Mouse (Mus musculus) lung, embryonic 14.5 days (tissue): Measurements from ENCODE around the gene Kcnv2. TPM values are rescaled to one million over a fixed set of nuclear protein-coding genes. Genes with fewer than 3 reads are reported as not detected.

Experiments
- ATAC-seq: fragments of 200-750 bp; cut with Nextera tagmentation; 2 replicates; pipeline ENCODE4 v1.8.0; 2017; ENCODE audit warnings: mild to moderate bottlenecking, moderate TSS enrichment, moderate library complexity; ENCODE audit not compliant: insufficient read depth
- DNase-seq: peaks from one replicate; pipeline ENCODE4 v3.0.0-alpha.2; 2015
- H3K27ac ChIP-seq: fragments of 300-500 bp; sonication (generic); 2 replicates; pipeline ENCODE4 v1.5.1; 2014; ENCODE audit warnings: low read depth, mild to moderate bottlenecking, moderate library complexity
- H3K27me3 ChIP-seq: fragments of 300-500 bp; sonication (generic); 2 replicates; pipeline ENCODE4 v1.6.1; 2014; ENCODE audit warnings: low read length, control low read depth; ENCODE audit not compliant: insufficient read depth
- H3K36me3 ChIP-seq: fragments of 300-500 bp; sonication (generic); 2 replicates; pipeline ENCODE4 v1.6.1; 2014; ENCODE audit warnings: control low read depth; ENCODE audit not compliant: insufficient read depth
- H3K4me1 ChIP-seq: fragments of 300-500 bp; sonication (generic); 2 replicates; pipeline ENCODE4 v1.6.1; 2014; ENCODE audit warnings: antibody characterized with exemption, control low read depth; ENCODE audit not compliant: insufficient read depth
- H3K4me2 ChIP-seq: fragments of 300-500 bp; sonication (generic); 2 replicates; pipeline ENCODE4 v1.6.1; 2014; ENCODE audit warnings: mild to moderate bottlenecking
- H3K4me3 ChIP-seq: fragments of 300-500 bp; sonication (generic); 2 replicates; pipeline ENCODE4 v1.5.1; 2014; ENCODE audit warnings: low read depth, low read length
- H3K9ac ChIP-seq: fragments of 300-500 bp; sonication (generic); 2 replicates; pipeline ENCODE4 v1.6.1; 2014
- H3K9me3 ChIP-seq: fragments of 300-500 bp; sonication (generic); 2 replicates; pipeline ENCODE4 v1.6.1; 2016; ENCODE audit warnings: low read depth, low read length, control low read depth
- CTCF ChIP-seq: IDR thresholded peaks from 2 replicates; pipeline ENCODE4 v1.5.1; 2016; ENCODE audit warnings: antibody characterized with exemption, low read depth
- WGBS: fragments of 180-500 bp; shearing (Covaris S2); extraction: QIAGEN DNeasy Blood & Tissue Kit; methylation state at CpG from one replicate; pipeline ENCODE4 v1.1.7; 2014; 5-methylcytosine and 5-hydroxymethylcytosine counted together
- polyA plus RNA-seq: library from polyadenylated mRNA; unstranded; fragments of >200 nt; fragmentation: Nextera tagmentation; extraction: Ambion mirVana; gene quantifications from 2 replicates; pipeline ENCODE4 v1.2.1, GENCODE M21; 2014

Kcnv2 gene
- polyA plus RNA-seq, 1 experiment from 2014 or later = not detected

GRCm38 (mm10) chr19:27383266-27383665 is 60.9 kb downstream of the Kcnv2 start:
- H3K36me3 ChIP-seq = peaks cover 33% of the 10 kb centered on the region; the same call in 1 of the 2 replicates
- no peaks in the 10 kb centered on the region for H3K4me1 ChIP-seq
- no peak overlapping the region for H3K4me3 ChIP-seq
- WGBS = 91% methylated on average over 5 of the region's 5 CpGs
- no peak overlapping the region for H3K9ac ChIP-seq
- no peak overlapping the region for H3K4me2 ChIP-seq
- H3K27ac ChIP-seq = no peak overlapping the region
- H3K27me3 ChIP-seq = no peaks in the 10 kb centered on the region
- no peaks in the 10 kb centered on the region for H3K9me3 ChIP-seq
- TF ChIP-seq CTCF = no peak
- DNase-seq (no peak), ATAC-seq (no peak)

GRCm38 (mm10) chr19:27385304-27385703 is 62.9 kb downstream of the Kcnv2 start:
- Histone ChIP-seq H3K27ac (no peak overlapping the region), H3K36me3 (peaks cover 46% of the 10 kb centered on the region), H3K4me2 (no peak overlapping the region), H3K9ac (no peak overlapping the region), H3K27me3 (no peaks in the 10 kb centered on the region), H3K4me1 (no peaks in the 10 kb centered on the region), H3K4me3 (no peak overlapping the region), H3K9me3 (no peaks in the 10 kb centered on the region)
- no peak for TF ChIP-seq CTCF
- DNase-seq (no peak), ATAC-seq (no peak)

Other genes starting within 250 kb of the Kcnv2 start
- gene Vldlr, start 106.1 kb upstream of the Kcnv2 start, polyA plus RNA-seq = 18.5 and 20.0 TPM in 2 replicates
- gene Pum3, start 107.2 kb downstream of the Kcnv2 start, polyA plus RNA-seq = 83.2 and 87.0 TPM in 2 replicates